Comparison of ENCODE assay signal across 8 mouse cellular contexts in genomic region chr1:109982809-109983536, GRCm38 (mm10). TPM values are rescaled to one million over a fixed set of nuclear protein-coding genes. Genes with fewer than 3 reads are reported as not detected.
DNase-seq lines count a peak whose midpoint lies in the region; ATAC-seq and TF ChIP-seq lines count a peak whose summit lies in the region.

No protein-coding gene starts in this region.

- H3K4me2 ChIP-seq in embryonic facial prominence, embryonic 14.5 days (ENCODE audit: low read depth, low read length), result peak overlapping the region; percentile 90
- peak overlapping the region; percentile 63 for H3K4me2 ChIP-seq in intestine, postnatal 0 days (replicated peaks; ENCODE audit: low read depth)

- H3K36me3 ChIP-seq in embryonic facial prominence, embryonic 14.5 days (ENCODE audit: control insufficient read depth, insufficient read depth, low read length), result no peaks in the 10 kb centered on the region
- no peaks in the 10 kb centered on the region for H3K36me3 ChIP-seq in intestine, postnatal 0 days (ENCODE audit: control insufficient read depth, insufficient read depth)

- H3K9me3 ChIP-seq in embryonic facial prominence, embryonic 14.5 days (ENCODE audit: control insufficient read depth, low read length), result no peaks in the 10 kb centered on the region
- H3K9me3 ChIP-seq in intestine, postnatal 0 days (ENCODE audit: control insufficient read depth), result no peaks in the 10 kb centered on the region

- H3K4me1 ChIP-seq in embryonic facial prominence, embryonic 14.5 days (ENCODE audit: control insufficient read depth, insufficient read depth, low read length), result no peaks in the 10 kb centered on the region
- H3K4me1 ChIP-seq in intestine, postnatal 0 days (replicated peaks; ENCODE audit: control insufficient read depth, insufficient read depth, low read length), result no peaks in the 10 kb centered on the region

- no peak for TF ChIP-seq CTCF in intestine, postnatal 0 days (IDR thresholded peaks at IDR 0.05; ENCODE audit: low read depth)

- H3K9ac ChIP-seq in embryonic facial prominence, embryonic 14.5 days (ENCODE audit: low read depth, low read length), result peak overlapping the region; percentile 61
- H3K9ac ChIP-seq in intestine, postnatal 0 days (ENCODE audit: low read depth, low read length), result no peak overlapping the region

- no peak overlapping the region for H3K27ac ChIP-seq in embryonic facial prominence, embryonic 14.5 days (replicated peaks; ENCODE audit: low read depth, low read length)
- H3K27ac ChIP-seq in intestine, postnatal 0 days (ENCODE audit: low read depth, low read length), result no peak overlapping the region

- WGBS in embryonic facial prominence, embryonic 14.5 days, result 1% methylated on average over 31 of the region's 38 CpGs
- under 1% methylated on average over 38 of the region's 38 CpGs for WGBS in intestine, postnatal 0 days

- H3K27me3 ChIP-seq in embryonic facial prominence, embryonic 14.5 days (replicated peaks; ENCODE audit: control insufficient read depth, insufficient read depth, low read length), result peaks cover 16% of the 10 kb centered on the region
- H3K27me3 ChIP-seq in intestine, postnatal 0 days (replicated peaks; ENCODE audit: control insufficient read depth, insufficient read depth, low read length), result 0 out of 2 replicates have a peak, but pooled peaks cover 5% of the 10 kb centered on the region

- peak; percentile 88 for ATAC-seq in embryonic facial prominence, embryonic 14.5 days (ENCODE audit: low read depth)
- ATAC-seq in intestine, postnatal 0 days, result no peak

- peak; percentile 50 for DNase-seq in retina, embryonic 14.5 days (ENCODE audit: low spot score)
- DNase-seq in retina, postnatal 1 day, result no peak
- peak; percentile 26 for DNase-seq in embryonic facial prominence, embryonic 14.5 days (ENCODE audit: low spot score)
- peak; percentile 12 for DNase-seq in mesoderm, embryonic 11.5 days (ENCODE audit: low read depth, low spot score)
- no peak for DNase-seq in ovary, adult 18-20 months (ENCODE audit: low spot score)
- no peak for DNase-seq in kidney, adult 18-20 months
- no peak for DNase-seq in ovary, postnatal 10 days (ENCODE audit: low spot score)

- H3K4me3 ChIP-seq in embryonic facial prominence, embryonic 14.5 days (ENCODE audit: low read depth, low read length), result peak overlapping the region; percentile 56
- peak overlapping the region; percentile 35 for H3K4me3 ChIP-seq in intestine, postnatal 0 days (ENCODE audit: low read depth, low read length)

RNA-seq across cellular contexts. Expression of gene Cdh7, which starts 0.7 kb away (rescaled TPM):
- polyA plus RNA-seq in embryonic facial prominence, embryonic 14.5 days (2014; fragmentation: Nextera tagmentation; extraction: Ambion mirVana), result 2.1 and 3.2 TPM in 2 replicates
- polyA plus RNA-seq in intestine, postnatal 0 days (2015; fragmentation: Nextera tagmentation; extraction: Ambion mirVana), result 0.10 and 0.18 TPM in 2 replicates

Comparison
In these comparisons a context has a peak if more than half of its experiments do, and no peak if none do; other contexts are left out.
1. DNase-seq: peak in retina, embryonic 14.5 days (single experiment), embryonic facial prominence, embryonic 14.5 days (single experiment) and mesoderm, embryonic 11.5 days (single experiment); none in retina, postnatal 1 day (single experiment), ovary, adult 18-20 months (single experiment), kidney, adult 18-20 months (single experiment) and ovary, postnatal 10 days (single experiment).